Mouse (Mus musculus): ENCODE results near the gene Rac3.

DNA sequence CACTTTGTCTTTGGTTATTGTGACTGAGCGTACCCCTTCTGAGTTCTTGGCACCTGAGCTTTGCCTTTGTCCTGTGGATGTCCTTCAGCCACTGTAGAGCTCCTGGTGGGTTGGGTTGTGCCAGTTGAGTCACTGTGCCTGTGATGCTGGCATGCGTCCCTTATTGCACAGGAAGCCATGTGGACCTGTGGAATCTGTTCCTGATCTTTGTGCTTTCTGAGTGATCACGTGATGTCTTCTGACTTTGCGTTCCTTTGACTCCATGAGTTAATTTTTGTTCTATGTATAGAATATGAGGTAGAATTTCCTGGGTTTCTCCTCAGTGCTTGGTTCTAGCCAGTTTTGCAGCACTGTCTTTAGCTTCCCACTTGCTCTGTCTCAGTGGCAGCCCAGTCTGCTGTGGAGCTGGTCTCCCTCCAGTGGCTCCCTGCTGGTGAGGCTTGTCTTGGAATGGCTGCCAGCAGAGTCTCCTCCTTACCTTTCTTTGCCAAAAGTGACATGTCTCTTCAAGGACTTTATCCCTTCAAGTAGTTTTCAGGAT lies 28.7 kb upstream of the Rac3 start:
- no peak for TF ChIP-seq POLR2A (IDR thresholded peaks at IDR 0.05; ENCODE audit: control insufficient read depth, extremely low read depth, insufficient read depth, low read length, poor library complexity)
- TF ChIP-seq CTCF (IDR thresholded peaks at IDR 0.05; ENCODE audit: borderline replicate concordance, control insufficient read depth, extremely low read depth, insufficient read depth, low read length, poor library complexity) = no peak

Measured in thymus, adult 2 months (tissue).